Mouse (Mus musculus) c-Kit-positive CD71-positive TER-119-negative erythroid progenitor cells, embryonic 14.5 days (primary cell): ENCODE measurements around the gene Aass.

Experiments
- DNase-seq: peaks from one replicate; pipeline ENCODE4 v3.0.0-alpha.2; 2013; ENCODE audit warnings: low read depth

Aass gene

GRCm38 (mm10) chr6:23048836-23049235, 84.0 kb downstream of the Aass start:
- DNase-seq, result no peak

DNA sequence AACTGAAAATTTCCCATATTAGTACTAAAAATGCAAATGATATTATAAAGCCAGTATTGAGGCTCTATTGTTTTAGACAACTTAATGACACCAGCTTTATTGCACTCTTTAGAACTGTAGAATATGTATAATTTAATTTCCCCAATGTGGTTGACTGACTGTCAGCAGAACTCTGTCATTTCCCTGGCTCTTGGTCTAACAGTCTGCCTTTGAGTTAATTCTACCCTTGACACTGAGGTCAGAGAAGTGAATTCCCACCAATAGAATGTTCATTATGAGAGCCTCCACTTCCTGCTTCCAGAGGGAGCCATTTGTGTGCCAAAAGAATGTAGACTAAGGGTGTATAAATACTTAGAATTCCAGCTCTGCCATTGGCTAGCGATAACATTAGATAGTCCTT, 104.5 kb downstream of the Aass start:
- DNase-seq, result no peak
